Mouse (Mus musculus): Measurements from ENCODE around the gene 4930558K02Rik. TPM values are rescaled to one million over a fixed set of nuclear protein-coding genes. Genes with fewer than 3 reads are reported as not detected.

4930558K02Rik gene
- polyA plus RNA-seq, 1 experiment from 2014 or later = not detected

DNA sequence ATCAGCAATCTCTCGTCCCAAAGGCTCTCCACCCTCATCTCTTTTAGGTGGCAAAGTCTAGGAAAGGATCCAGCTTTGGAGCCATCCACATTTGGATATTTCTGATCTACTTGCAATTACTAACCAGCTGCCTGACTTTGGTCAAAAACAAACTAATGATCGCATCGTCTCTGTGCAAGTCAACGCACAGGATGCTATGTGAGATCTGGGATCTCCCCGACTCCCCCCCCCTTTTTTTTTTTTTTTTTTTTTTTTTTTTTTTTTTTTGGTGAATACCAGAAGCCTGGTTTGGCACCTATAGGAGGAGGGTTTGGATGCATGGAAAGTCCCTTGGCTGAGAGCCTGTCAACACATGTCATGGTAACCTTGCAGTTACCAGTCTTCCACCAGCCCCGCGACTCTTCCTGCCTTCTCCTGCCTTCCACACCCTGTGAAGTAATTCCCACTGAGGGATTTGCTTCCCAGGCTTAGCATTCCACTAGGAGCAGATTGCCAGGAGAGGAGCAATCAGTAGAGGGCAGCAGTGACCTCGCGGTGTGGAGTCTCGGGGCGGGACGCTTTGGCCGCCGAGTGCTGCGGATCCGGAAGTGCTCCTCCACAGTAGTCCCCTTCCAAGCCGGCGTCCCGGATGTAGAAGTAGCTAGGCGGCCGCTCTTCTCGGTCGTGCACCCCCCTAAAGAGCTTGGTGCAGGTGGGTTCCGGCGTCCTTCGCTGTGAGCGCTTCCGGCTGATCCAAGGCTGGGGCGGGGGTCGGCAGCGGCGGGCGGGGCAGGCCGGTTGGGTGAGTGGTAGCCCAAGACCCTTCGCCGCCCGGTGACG is 10.6 kb downstream of the 4930558K02Rik start, which contains the start of gene Pigc:
Gene Pigc (plus strand): TSS at position 598 of the 819 bp plus-strand sequence.
- peak within 1 kb of the TSS; percentile 64 for H3K4me2 ChIP-seq (replicated peaks)
- ATAC-seq (ENCODE audit: low FRiP score, low read depth) = peak; percentile 99
- H3K36me3 ChIP-seq = peaks cover 6% of the 10 kb centered on the region; the same call in 1 of the 2 replicates
- H3K9ac ChIP-seq = peak within 1 kb of the TSS; percentile 64
- H3K4me3 ChIP-seq = peak within 1 kb of the TSS; percentile 54
- 5% methylated on average over 38 of the region's 38 CpGs for WGBS
- peaks cover 12% of the 10 kb centered on the region for H3K4me1 ChIP-seq
- 0 out of 2 replicates have a peak within 1 kb of the TSS, but pooled peaks have one; percentile 38 for H3K27ac ChIP-seq
- H3K9me3 ChIP-seq = no peaks in the 10 kb centered on the region
- no peaks in the 10 kb centered on the region for H3K27me3 ChIP-seq (replicated peaks)

DNA sequence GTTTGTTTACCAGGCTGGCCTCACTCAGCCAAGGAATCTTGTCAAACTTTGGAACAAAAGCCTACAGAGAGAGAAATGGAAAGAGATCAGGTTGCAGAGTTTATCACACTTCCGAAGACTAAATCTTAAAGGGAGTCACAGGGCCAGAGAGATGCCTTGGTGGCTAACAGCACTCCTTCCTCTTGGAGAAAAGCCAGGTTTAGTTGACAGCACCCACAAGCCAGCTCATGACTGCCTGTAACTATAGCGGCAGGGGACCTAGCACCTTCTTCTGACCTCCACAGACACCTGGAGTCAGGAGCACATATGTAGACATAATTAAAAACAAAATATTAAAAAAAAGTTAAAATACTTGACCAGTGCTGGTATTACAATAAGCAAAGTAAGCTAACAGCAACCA is 11.5 kb downstream of the 4930558K02Rik start:
- Histone ChIP-seq H3K36me3 (peaks cover 6% of the 10 kb centered on the region; the same call in 1 of the 2 replicates), H3K9ac (no peak overlapping the region), H3K4me2 (replicated peaks) (no peak overlapping the region), H3K27ac (no peak overlapping the region), H3K4me1 (peaks cover 12% of the 10 kb centered on the region), H3K9me3 (no peaks in the 10 kb centered on the region), H3K27me3 (replicated peaks) (no peaks in the 10 kb centered on the region), H3K4me3 (no peak overlapping the region)
- 90% methylated on average over 2 of the region's 2 CpGs for WGBS
- ATAC-seq (ENCODE audit: low FRiP score, low read depth) = no peak

DNA sequence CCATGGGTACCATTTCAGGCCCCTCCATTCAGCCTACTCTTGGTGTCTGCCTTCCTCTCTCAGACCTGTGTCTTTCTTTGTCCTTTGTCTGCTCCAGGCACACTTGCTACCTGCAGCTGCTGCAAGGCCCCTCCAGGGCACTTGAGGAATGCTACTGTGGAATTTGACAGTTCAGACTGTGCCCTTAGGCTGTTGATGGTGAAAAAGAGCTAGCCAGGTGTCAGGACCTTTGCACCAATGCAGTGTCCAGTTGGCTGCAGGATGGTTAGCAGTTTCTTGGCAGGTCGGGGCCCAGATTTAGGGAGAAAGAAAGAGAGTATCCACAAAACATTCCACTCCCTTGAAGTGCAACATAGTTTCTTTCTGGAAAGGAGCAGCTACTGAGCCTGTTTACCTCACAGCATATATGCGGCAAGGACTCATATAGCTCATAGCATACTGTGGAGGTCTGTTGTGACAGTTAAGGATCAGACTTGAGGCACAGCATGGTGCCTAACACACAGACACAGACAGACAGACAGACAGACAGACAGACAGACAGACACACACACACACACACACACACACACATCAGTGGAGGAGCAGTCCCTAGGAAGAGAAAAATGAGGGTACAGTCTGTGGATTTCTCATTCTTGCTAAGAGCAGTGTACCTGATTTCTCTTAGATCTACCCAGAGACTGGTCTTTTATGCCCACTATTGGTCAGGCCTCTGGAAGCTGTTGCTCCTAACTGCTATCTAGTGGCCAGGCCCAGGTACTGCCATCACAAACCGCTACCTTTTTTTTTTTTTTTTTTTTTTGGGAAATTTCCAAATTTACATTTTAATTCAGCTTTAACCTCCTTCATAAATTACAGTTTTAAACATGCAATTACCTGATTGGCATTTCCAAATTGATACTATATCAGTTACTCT is 16.7 kb downstream of the 4930558K02Rik start:
- no peak overlapping the region for H3K9ac ChIP-seq
- no peaks in the 10 kb centered on the region for H3K36me3 ChIP-seq
- no peaks in the 10 kb centered on the region for H3K27me3 ChIP-seq (replicated peaks)
- H3K4me3 ChIP-seq = no peak overlapping the region
- H3K9me3 ChIP-seq = no peaks in the 10 kb centered on the region
- 61% methylated on average over 3 of the region's 3 CpGs for WGBS
- no peak overlapping the region for H3K27ac ChIP-seq
- H3K4me2 ChIP-seq (replicated peaks) = no peak overlapping the region
- ATAC-seq (ENCODE audit: low FRiP score, low read depth) = 0 out of 2 replicates have a peak, but pooled peaks have one; percentile 52
- H3K4me1 ChIP-seq = no peaks in the 10 kb centered on the region

DNA sequence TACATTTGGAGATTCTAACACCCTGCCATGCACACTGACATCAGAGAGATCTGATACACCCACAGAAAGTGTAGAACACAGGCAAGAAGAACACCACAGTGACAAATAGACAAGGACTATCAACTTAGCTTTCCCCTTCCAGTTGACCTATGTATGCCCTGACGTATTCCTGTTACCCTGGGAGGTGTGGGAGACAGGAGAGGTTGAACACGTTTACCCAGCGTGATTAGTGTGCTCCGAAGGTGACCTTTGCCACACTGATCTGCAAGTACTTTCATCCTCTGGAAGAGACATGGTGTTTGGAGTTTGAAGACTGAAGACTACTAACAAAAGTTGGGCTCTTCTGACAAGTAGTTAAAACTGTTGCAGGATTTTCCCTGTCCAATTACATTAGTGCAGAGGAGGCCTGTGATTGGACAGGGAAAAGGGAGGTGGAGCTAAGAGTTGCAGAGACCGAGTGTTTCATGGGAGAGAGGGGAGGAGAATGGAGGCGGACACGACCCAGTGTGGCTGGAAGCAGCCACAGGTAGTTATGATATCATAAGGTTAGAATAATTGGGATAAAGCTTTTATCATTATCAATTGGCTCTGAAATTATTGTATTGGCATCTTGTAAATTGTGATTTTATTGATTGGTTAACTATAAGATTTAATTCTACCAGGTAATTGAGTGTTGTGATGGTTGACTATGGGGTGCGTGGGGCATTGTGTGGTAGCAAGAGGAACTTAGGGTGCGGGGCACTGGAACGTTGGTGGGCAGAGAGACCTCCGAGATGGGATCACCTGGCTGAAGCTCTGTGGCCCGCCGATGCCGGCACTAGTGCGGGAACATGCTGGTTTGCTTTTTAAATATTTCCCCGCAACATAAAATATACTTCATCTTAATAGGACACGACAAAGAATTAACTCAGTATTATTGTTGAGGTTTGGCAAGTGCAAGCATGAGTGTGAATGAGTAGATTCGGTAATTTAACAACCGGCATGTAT is 21.2 kb downstream of the 4930558K02Rik start:
- Histone ChIP-seq H3K9me3 (no peaks in the 10 kb centered on the region), H3K4me1 (no peaks in the 10 kb centered on the region), H3K27me3 (replicated peaks) (no peaks in the 10 kb centered on the region), H3K36me3 (no peaks in the 10 kb centered on the region), H3K4me3 (no peak overlapping the region), H3K27ac (no peak overlapping the region), H3K4me2 (replicated peaks) (no peak overlapping the region), H3K9ac (no peak overlapping the region)
- no peak for ATAC-seq (ENCODE audit: low FRiP score, low read depth)
- WGBS = 84% methylated on average over 19 of the region's 19 CpGs

DNA sequence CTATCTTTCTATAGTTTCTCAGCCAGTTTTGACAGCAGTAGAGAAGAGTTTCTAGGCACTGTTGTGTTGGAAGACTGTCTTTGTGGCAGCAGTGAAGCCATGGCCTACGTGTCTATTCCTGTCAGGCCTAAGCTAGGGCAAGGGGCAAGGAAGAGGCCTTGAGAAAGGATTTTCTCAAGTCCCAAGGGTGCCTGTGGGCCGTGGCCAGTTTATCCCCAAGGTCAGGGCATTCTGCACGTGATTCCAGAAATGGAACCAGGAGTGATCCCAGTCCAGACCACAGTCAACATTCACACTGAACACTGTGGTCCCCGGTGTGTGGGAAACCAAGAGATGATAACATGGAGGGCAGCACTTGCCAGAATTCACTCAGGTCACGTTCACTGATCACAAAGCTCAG is 23.6 kb downstream of the 4930558K02Rik start:
- no peak for ATAC-seq (ENCODE audit: low FRiP score, low read depth)
- H3K36me3 ChIP-seq = no peaks in the 10 kb centered on the region
- no peaks in the 10 kb centered on the region for H3K4me1 ChIP-seq
- no peak overlapping the region for H3K4me3 ChIP-seq
- no peaks in the 10 kb centered on the region for H3K9me3 ChIP-seq
- H3K4me2 ChIP-seq (replicated peaks) = no peak overlapping the region
- H3K9ac ChIP-seq = no peak overlapping the region
- 78% methylated on average over 5 of the region's 5 CpGs for WGBS
- H3K27ac ChIP-seq = no peak overlapping the region
- H3K27me3 ChIP-seq (replicated peaks) = no peaks in the 10 kb centered on the region

DNA sequence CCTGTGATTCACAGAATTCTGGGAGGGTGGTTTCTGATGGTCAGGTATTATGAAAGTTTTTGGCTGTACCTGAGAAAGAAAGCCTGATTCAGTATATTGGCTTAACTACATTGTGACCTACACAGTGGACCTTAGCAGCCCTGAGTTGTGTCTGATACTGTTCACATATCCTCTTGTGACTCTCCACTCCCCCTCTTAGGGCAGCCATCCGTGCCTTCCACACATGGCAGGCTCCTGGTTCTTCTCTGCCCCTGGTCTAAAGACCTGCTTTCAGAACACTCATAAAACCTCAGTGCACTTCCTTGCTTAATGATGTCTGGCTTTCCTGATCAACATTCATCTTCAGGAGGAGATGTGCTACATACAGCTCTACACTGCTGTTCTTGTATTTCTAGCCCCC is 26.8 kb downstream of the 4930558K02Rik start:
- Histone ChIP-seq H3K4me2 (replicated peaks) (no peak overlapping the region), H3K9ac (no peak overlapping the region), H3K27me3 (replicated peaks) (no peaks in the 10 kb centered on the region), H3K27ac (no peak overlapping the region), H3K4me1 (no peaks in the 10 kb centered on the region), H3K9me3 (no peaks in the 10 kb centered on the region), H3K36me3 (no peaks in the 10 kb centered on the region), H3K4me3 (no peak overlapping the region)
- WGBS = 50% methylated on average over 1 of the region's 1 CpGs
- ATAC-seq (ENCODE audit: low FRiP score, low read depth) = no peak

DNA sequence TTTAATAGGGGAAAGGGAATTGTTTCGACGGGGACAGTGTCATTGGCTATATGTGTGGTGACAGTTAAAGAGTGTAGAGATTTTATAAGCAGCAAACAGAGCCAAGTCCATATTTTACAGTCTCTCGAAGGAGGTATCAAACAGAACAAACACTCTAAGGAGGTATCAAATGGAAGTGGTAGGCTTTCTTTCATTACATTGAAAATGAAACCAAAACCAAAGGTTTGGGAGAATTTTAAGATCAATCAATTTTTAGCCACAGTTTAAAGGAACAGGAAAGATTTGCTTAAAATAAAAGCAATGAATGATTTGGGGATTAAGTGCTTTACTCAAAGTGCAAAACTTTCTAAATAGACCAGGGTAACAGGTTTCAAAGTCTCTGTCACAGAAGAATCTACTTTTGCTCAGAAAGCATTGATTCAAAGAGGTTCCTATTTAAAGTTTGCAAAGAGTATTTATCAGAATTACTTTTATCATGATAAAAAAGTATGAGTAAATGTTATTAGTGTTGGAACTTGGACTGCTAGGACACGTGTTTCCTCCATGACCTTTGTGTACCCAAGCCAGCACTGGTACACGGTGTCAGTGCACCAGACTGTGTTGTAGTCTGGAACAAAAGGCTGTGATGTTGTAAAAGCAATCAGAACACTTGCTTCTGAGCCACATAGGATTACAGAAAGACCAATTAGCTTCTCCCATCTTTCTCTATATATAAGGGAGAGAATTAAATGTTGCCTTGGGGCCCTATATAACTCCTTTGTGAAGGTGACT is 28.2 kb downstream of the 4930558K02Rik start:
- Histone ChIP-seq H3K36me3 (no peaks in the 10 kb centered on the region), H3K9me3 (no peaks in the 10 kb centered on the region), H3K27me3 (replicated peaks) (no peaks in the 10 kb centered on the region), H3K27ac (no peak overlapping the region), H3K4me3 (no peak overlapping the region), H3K4me1 (no peaks in the 10 kb centered on the region), H3K4me2 (replicated peaks) (no peak overlapping the region), H3K9ac (no peak overlapping the region)
- 80% methylated on average over 5 of the region's 5 CpGs for WGBS
- no peak for ATAC-seq (ENCODE audit: low FRiP score, low read depth)

DNA sequence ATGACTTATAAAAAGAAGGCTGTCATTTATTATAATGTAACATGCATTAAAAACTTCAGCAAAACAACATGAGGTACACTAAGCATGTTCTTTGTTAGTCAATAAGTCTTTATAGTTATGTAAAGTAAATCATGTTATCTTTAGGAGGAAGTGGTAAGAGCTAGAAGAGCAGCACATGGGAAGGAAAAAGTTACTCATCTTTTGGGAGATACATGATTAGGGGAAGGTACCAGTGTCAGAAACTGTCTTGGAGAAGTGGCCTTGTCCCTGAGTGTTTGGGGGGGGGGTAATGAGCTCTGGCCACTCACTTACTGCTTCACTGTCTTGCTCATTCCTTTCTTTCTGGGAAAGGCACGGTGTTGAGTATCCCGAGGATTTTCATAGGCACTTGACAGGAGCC is 37.4 kb downstream of the 4930558K02Rik start:
- Histone ChIP-seq H3K36me3 (no peaks in the 10 kb centered on the region), H3K4me3 (no peak overlapping the region), H3K27me3 (replicated peaks) (no peaks in the 10 kb centered on the region), H3K4me2 (replicated peaks) (no peak overlapping the region), H3K4me1 (no peaks in the 10 kb centered on the region), H3K9ac (no peak overlapping the region), H3K9me3 (no peaks in the 10 kb centered on the region), H3K27ac (no peak overlapping the region)
- no peak for ATAC-seq (ENCODE audit: low FRiP score, low read depth)
- 76% methylated on average over 2 of the region's 2 CpGs for WGBS

DNA sequence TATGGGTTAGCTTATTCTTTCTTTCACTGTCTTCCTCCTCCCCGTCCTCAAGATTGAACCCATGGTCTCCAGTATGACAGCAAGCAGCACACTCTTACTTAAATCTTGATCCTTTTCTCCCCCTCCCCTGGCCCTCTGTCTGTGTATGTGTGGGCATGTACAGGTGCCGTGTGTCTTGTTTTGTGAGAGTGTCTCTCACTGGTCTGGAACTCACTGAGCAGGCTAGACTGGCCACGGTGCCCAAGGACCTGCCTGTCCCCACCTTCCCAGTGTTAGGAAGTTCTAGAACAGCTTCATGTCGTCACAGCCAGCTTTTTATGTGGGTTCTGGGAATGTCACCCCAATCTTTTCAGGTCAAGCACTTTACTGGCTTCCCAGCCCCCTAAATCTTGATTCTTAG is 47.1 kb downstream of the 4930558K02Rik start:
- Histone ChIP-seq H3K4me1 (no peaks in the 10 kb centered on the region), H3K27me3 (replicated peaks) (no peaks in the 10 kb centered on the region), H3K27ac (no peak overlapping the region), H3K9ac (no peak overlapping the region), H3K4me3 (no peak overlapping the region), H3K9me3 (no peaks in the 10 kb centered on the region), H3K36me3 (no peaks in the 10 kb centered on the region), H3K4me2 (replicated peaks) (no peak overlapping the region)
- WGBS = 83% methylated on average over 4 of the region's 4 CpGs
- ATAC-seq (ENCODE audit: low FRiP score, low read depth) = no peak

DNA sequence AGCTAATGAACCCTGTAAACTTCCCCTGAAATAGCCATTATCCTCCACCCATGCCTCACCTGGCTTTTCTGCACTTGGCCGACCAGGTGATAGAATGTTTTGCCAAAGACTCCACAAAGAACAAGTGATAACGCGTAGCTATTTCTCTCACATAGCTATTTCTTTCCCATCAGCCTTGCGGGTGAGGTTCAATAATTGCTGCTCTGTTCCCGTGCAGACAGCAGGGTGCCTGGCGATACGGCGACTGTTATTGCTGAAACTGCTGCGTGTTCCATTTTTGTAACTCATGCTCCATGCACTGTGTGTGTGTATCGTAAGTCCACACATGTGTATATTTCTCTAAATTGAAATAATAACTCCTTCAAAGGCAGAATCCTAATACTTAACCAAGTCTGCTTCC is 47.6 kb downstream of the 4930558K02Rik start:
- Histone ChIP-seq H3K4me1 (no peaks in the 10 kb centered on the region), H3K4me3 (no peak overlapping the region), H3K36me3 (no peaks in the 10 kb centered on the region), H3K4me2 (replicated peaks) (no peak overlapping the region), H3K9ac (no peak overlapping the region), H3K27ac (no peak overlapping the region), H3K27me3 (replicated peaks) (no peaks in the 10 kb centered on the region), H3K9me3 (no peaks in the 10 kb centered on the region)
- 69% methylated on average over 10 of the region's 10 CpGs for WGBS
- ATAC-seq (ENCODE audit: low FRiP score, low read depth) = no peak

DNA sequence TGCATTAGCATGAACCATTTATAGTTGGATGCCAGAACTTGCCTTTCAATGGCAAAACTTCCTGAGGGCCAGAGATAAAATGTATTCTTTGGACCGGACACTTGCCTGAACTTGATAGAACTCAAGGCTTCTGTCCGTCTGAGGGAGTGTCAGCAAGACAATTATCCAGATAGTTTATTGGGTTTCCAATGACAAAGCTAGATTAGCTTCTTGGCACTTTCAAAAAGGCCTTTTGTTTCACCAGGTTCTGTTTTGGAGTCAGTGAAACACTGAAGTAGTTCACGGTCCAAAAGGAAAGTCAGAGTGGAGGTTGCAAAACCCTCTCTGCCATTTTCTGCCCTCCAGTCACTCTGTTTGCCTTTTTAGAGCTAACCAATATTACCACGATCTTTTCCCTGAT is 48.1 kb downstream of the 4930558K02Rik start:
- Histone ChIP-seq H3K27ac (no peak overlapping the region), H3K4me3 (no peak overlapping the region), H3K9me3 (no peaks in the 10 kb centered on the region), H3K4me2 (replicated peaks) (no peak overlapping the region), H3K4me1 (no peaks in the 10 kb centered on the region), H3K27me3 (replicated peaks) (no peaks in the 10 kb centered on the region), H3K9ac (no peak overlapping the region), H3K36me3 (no peaks in the 10 kb centered on the region)
- 41% methylated on average over 4 of the region's 4 CpGs for WGBS
- no peak for ATAC-seq (ENCODE audit: low FRiP score, low read depth)

Measured in neural tube, embryonic 12.5 days (tissue).